Mouse (Mus musculus) heart, adult 11 months (tissue): ENCODE data around the gene Magel2.
A peak's percentile ranks its signal among the peaks of the same experiment; 100 is the strongest.

Experiments used
- DNase-seq: peaks from one replicate; pipeline ENCODE4 v3.0.0; 2022

The Magel2 gene

GRCm38 (mm10) chr7:62376510-62377304 lies at the start of gene Magel2:
Gene Magel2, plus strand, starts transcription at chr7:62377010.
- DNase-seq, result no peak

- DNase-seq, result no peak
These were observed 31.4 kb upstream of the Magel2 start for GRCm38 (mm10) chr7:62345411-62345810.

GRCm38 (mm10) chr7:62346269-62346668 lies 30.5 kb upstream of the Magel2 start, which contains the start of gene Ndn:
Gene Ndn, plus strand, starts transcription at chr7:62346569.
- no peak for DNase-seq

- DNase-seq, result peak; percentile 97
These were observed 28.6 kb upstream of the Magel2 start for GRCm38 (mm10) chr7:62348106-62348803.

- peak; percentile 81 for DNase-seq
These were observed 28.0 kb upstream of the Magel2 start for GRCm38 (mm10) chr7:62348804-62349190.

- DNase-seq, result no peak
These were observed 25.5 kb upstream of the Magel2 start for GRCm38 (mm10) chr7:62351266-62351665.

GRCm38 (mm10) chr7:62365039-62365636 lies 11.7 kb upstream of the Magel2 start:
- no peak for DNase-seq

GRCm38 (mm10) chr7:62366730-62367129 lies 10.1 kb upstream of the Magel2 start:
- no peak for DNase-seq

- DNase-seq, result no peak
These were observed 1.2 kb upstream of the Magel2 start for GRCm38 (mm10) chr7:62375658-62376057.

GRCm38 (mm10) chr7:62377313-62377712 lies 503 bp downstream of the Magel2 start:
- DNase-seq, result no peak

- DNase-seq, result peak; percentile 91
These were observed 1.7 kb downstream of the Magel2 start for GRCm38 (mm10) chr7:62378529-62378928.

GRCm38 (mm10) chr7:62382391-62382790 lies 5.6 kb downstream of the Magel2 start:
- no peak for DNase-seq

- DNase-seq, result no peak
These were observed 11.5 kb downstream of the Magel2 start for GRCm38 (mm10) chr7:62388291-62388690.

- no peak for DNase-seq
These were observed 15.4 kb downstream of the Magel2 start for GRCm38 (mm10) chr7:62392202-62392601.

- peak; percentile 73 for DNase-seq
These were observed 29.8 kb downstream of the Magel2 start for GRCm38 (mm10) chr7:62406573-62407050.

GRCm38 (mm10) chr7:62407803-62408202 lies 31.0 kb downstream of the Magel2 start:
- no peak for DNase-seq

GRCm38 (mm10) chr7:62415222-62415621 lies 38.4 kb downstream of the Magel2 start:
- no peak for DNase-seq

GRCm38 (mm10) chr7:62416173-62416572 lies 39.4 kb downstream of the Magel2 start:
- no peak for DNase-seq

GRCm38 (mm10) chr7:62418346-62418745 lies 41.5 kb downstream of the Magel2 start:
- DNase-seq, result peak; percentile 73

- DNase-seq, result peak; percentile 79
These were observed 42.3 kb downstream of the Magel2 start for GRCm38 (mm10) chr7:62419105-62419492.

- peak; percentile 95 for DNase-seq
These were observed 42.9 kb downstream of the Magel2 start, which contains the start of gene Mkrn3 for GRCm38 (mm10) chr7:62419493-62420360. Gene Mkrn3, minus strand, starts transcription at chr7:62420139.

- DNase-seq, result no peak
These were observed 43.8 kb downstream of the Magel2 start for GRCm38 (mm10) chr7:62420566-62420965.
